In the genomic region with DNA sequence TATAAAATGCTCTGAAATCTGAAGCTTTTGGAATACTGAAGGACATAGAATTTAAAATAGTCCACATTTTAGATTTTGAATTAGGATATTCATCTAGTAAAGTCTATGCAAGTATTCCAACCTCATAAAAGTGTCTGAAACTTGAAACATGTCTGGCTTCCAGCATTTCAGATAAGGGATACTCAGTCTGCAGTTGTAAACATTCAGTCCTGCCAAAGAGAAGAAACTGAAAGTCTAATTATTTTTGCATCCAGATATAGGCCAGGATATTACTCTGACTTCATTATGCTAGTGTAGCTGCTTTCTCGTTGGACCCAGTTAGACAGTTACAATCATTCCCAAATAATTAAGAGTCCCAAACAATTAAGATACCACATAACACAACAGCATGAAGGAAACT, we compare ENCODE assay signal across 24 mouse cellular contexts.
DNase-seq lines count a peak whose midpoint lies in the region; ATAC-seq and TF ChIP-seq lines count a peak whose summit lies in the region.
"Had no signal": no experiment of that assay in that cellular context is flagged by ENCODE, and none has a peak within 500 bp of the region (broad histone marks: within the 10 kb centered on the region; RNA-seq: fewer than 3 reads in every experiment).

No protein-coding gene starts in this region.

- no peaks in the 10 kb centered on the region for H3K27me3 ChIP-seq in lung, embryonic 14.5 days (ENCODE audit: insufficient read depth, low read length)
- H3K27me3 ChIP-seq: heart, embryonic 13.5 days; Patski had no signal

- H3K4me2 ChIP-seq in lung, embryonic 14.5 days, result no peak overlapping the region
- H3K4me2 ChIP-seq: heart, embryonic 13.5 days; hindbrain, embryonic 14.5 days had no signal

- ATAC-seq in frontal cortex, adult (ENCODE audit: low TSS enrichment), result 0 out of 2 replicates have a peak, but pooled peaks have one; percentile 10
- no peak for ATAC-seq in lung, embryonic 14.5 days (ENCODE audit: insufficient read depth)
- ATAC-seq: forebrain, embryonic 14.5 days; forebrain, postnatal 0 days; Patski had no signal

- H3K9me3 ChIP-seq in lung, embryonic 14.5 days (ENCODE audit: low read depth, low read length), result no peaks in the 10 kb centered on the region
- H3K9me3 ChIP-seq: heart, embryonic 10.5 days; heart, embryonic 13.5 days had no signal

- no peak overlapping the region for H3K4me3 ChIP-seq in left cerebral cortex, adult 2 months
- no peak overlapping the region for H3K4me3 ChIP-seq in lung, embryonic 14.5 days (ENCODE audit: low read depth, low read length)
- H3K4me3 ChIP-seq: heart, adult 2 months; heart, embryonic 10.5 days; heart, embryonic 13.5 days had no signal

- H3K36me3 ChIP-seq in lung, embryonic 14.5 days (ENCODE audit: insufficient read depth), result no peaks in the 10 kb centered on the region
- H3K36me3 ChIP-seq: heart, embryonic 10.5 days; heart, embryonic 13.5 days had no signal

- TF ChIP-seq CTCF in left cerebral cortex, adult 2 months (IDR thresholded peaks at IDR 0.05), result no peak
- TF ChIP-seq CTCF in lung, embryonic 14.5 days (IDR thresholded peaks at IDR 0.05; ENCODE audit: low read depth), result no peak

- DNase-seq in frontal cortex, postnatal 10 days (ENCODE audit: low spot score in 2 of 2), result no peak
- no peak for DNase-seq in left cerebral cortex, adult 2 months (ENCODE audit: extremely low spot score in 1 of 2, low spot score in 2 of 2)
- no peak for DNase-seq in left cerebral cortex, postnatal 36 days (ENCODE audit: low spot score in 2 of 2)
- peak; percentile 62 for DNase-seq in lung, embryonic 14.5 days
- DNase-seq in lung, postnatal 14 days, result no peak
- peak; percentile 70 for DNase-seq in Muller cell, postnatal 12 days (ENCODE audit: inconsistent ontology term)
- DNase-seq in right cerebral cortex, postnatal 14 days, result no peak
- DNase-seq: adrenal gland, postnatal 10 days; adrenal gland, postnatal 36 days; cerebellum, adult 18-20 months; cerebellum, adult 9-10 months; cerebellum, postnatal 14 days; forebrain, postnatal 0 days; gastrocnemius, postnatal 10 days; gastrocnemius, postnatal 36 days; heart, adult 2 months; heart, postnatal 14 days; heart, postnatal 4 days had no signal

- H3K27ac ChIP-seq in left cerebral cortex, adult 2 months, result peak overlapping the region; percentile 16
- H3K27ac ChIP-seq in lung, embryonic 14.5 days (ENCODE audit: low read depth), result peak overlapping the region; percentile 42; the same call in 1 of the 2 replicates
- H3K27ac ChIP-seq: heart, adult 2 months; heart, embryonic 10.5 days; heart, embryonic 13.5 days; hindbrain, embryonic 14.5 days had no signal

- intact Hi-C loops in left cerebral cortex, adult 2 months (cut with DNase I), result loop anchor here (2.0 to 10.0 kb wide), 4 partner anchors 24 to 316 kb away; no protein-coding TSS in a partner anchor
- intact Hi-C loops in left cerebral cortex, postnatal 36 days (cut with DNase I), result loop anchor here (5.0 kb wide), 1 partner anchor 977 kb away; no protein-coding TSS in a partner anchor

- WGBS in lung, embryonic 14.5 days, result 32% methylated on average over 1 of the region's 1 CpGs

- H3K9ac ChIP-seq in lung, embryonic 14.5 days, result no peak overlapping the region
- H3K9ac ChIP-seq: forebrain, postnatal 0 days; heart, embryonic 13.5 days; hindbrain, embryonic 14.5 days had no signal

- peaks cover 9% of the 10 kb centered on the region; the same call in 1 of the 2 replicates for H3K4me1 ChIP-seq in lung, embryonic 14.5 days (ENCODE audit: insufficient read depth)

Comparison
In these comparisons a context has a peak if more than half of its experiments do, and no peak if none do; other contexts are left out.
1. DNase-seq: peak in lung, embryonic 14.5 days (single experiment) and Muller cell, postnatal 12 days (single experiment); none in frontal cortex, postnatal 10 days (0 of 2), left cerebral cortex, adult 2 months (0 of 2), left cerebral cortex, postnatal 36 days (0 of 2), lung, postnatal 14 days (single experiment) and right cerebral cortex, postnatal 14 days (single experiment).